Mouse (Mus musculus) liver, postnatal 0 days (tissue): Measurements from ENCODE around the gene Coro1c.

Source experiments
- CTCF ChIP-seq: sonication (generic); IDR thresholded peaks from 2 replicates; pipeline ENCODE4 v1.5.1; 2016; ENCODE audit warnings: antibody characterized with exemption, low read depth
- EP300 ChIP-seq: IDR thresholded peaks from 2 replicates; pipeline ENCODE4 v1.6.1; 2016; ENCODE audit warnings: antibody characterized with exemption, low read depth, mild to moderate bottlenecking

- no peak for TF ChIP-seq CTCF
- no peak for TF ChIP-seq EP300
These were observed 64.5 kb downstream of the Coro1c start for GRCm38 (mm10) chr5:113844106-113844505.
